Mouse (Mus musculus) cerebellum, adult 2 months (tissue): ENCODE results near the gene Itgb2.

Experiments used
- CTCF ChIP-seq: fragments of 200-500 bp; IDR thresholded peaks from 2 replicates; pipeline ENCODE4 v1.5.1; 2011; ENCODE audit warnings: low read depth, mild to moderate bottlenecking, control low read depth, low read length, moderate library complexity, borderline replicate concordance; ENCODE audit not compliant: insufficient read depth
- POLR2A ChIP-seq: fragments of 200-500 bp; IDR thresholded peaks from 2 replicates; pipeline ENCODE4 v1.6.1; 2011; ENCODE audit warnings: low read length, control low read depth, borderline replicate concordance; ENCODE audit not compliant: insufficient read depth

GRCm38 (mm10) chr10:77504143-77504542 lies 25.9 kb upstream of the Itgb2 start:
- TF ChIP-seq CTCF = no peak
- TF ChIP-seq POLR2A = no peak
